Mouse (Mus musculus): ENCODE data around the gene Sdc3.

DNA sequence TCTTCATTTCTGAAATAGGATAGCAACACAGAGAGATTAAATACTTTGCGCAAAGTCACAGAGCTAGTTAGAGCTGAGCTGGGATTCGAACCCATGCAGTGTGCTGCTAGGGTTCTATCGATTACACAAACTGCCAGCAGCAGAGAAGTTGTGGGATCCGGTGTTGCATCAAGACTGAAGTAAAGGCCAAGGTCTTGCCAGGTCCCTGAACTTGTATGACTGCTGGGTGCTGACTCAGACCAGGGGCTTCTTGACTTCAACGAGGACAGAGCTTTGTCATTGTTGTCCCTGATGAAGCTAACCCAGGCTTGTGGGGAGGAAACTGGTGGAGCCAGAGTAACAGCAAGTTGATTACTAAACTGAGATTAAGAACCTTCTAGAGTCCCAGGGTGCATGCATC is 8.9 kb downstream of the Sdc3 start:
- TF ChIP-seq BHLHE40 (IDR thresholded peaks at IDR 0.05; ENCODE audit: low read depth, low read length) (no peak), POLR2A (IDR thresholded peaks at IDR 0.05; ENCODE audit: low read depth, low read length) (no peak), MXI1 (IDR thresholded peaks at IDR 0.05; ENCODE audit: low read depth, low read length) (no peak), USF1 (IDR thresholded peaks at IDR 0.05; ENCODE audit: low read depth, low read length) (no peak), MAX (IDR thresholded peaks at IDR 0.05; ENCODE audit: low read length) (no peak), TCF12 (IDR thresholded peaks at IDR 0.05; ENCODE audit: low read depth, low read length) (no peak), E2F4 (IDR thresholded peaks at IDR 0.05; ENCODE audit: insufficient replicate concordance, low read depth, low read length) (no peak)
